Mouse (Mus musculus): ENCODE measurements at regions not wholly inside any gene's neighbourhood (a gene's known extent, or its start where the extent isn't known, plus 50 kb on each side); places are given as distances from the start of the nearest gene placed in this dataset.

- no peak for DNase-seq (ENCODE audit: extremely low spot score in 1 of 2, low spot score in 1 of 2)
Observed at GRCm38 (mm10) chr12:79923811-79924210, 189.0 kb downstream of the Zfp36l1 start.

DNA sequence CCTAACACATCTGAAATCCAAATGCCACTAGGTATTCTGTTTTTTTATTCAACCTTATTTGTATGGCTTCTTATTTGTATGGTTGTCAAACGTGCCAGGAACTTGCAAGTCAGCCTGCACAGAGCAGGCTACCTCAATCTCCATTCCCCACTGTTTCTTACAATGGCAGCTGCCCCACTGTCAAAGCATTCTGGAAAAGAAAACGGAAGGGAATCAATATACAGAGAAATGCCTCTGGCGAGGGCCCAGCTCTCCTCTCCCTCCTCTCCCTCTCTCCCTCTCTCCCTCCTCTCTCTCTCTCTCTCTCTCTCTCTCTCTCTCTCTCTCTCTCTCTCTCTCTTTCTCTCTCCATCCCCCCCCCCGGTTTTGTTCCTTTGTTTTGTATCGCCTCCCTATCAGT, 191.0 kb downstream of the Zfp36l1 start:
- DNase-seq (ENCODE audit: extremely low spot score in 1 of 2, low spot score in 1 of 2): no peak

GRCm38 (mm10) chr12:79918983-79919382, 193.8 kb downstream of the Zfp36l1 start:
- no peak for DNase-seq (ENCODE audit: extremely low spot score in 1 of 2, low spot score in 1 of 2)

- DNase-seq (ENCODE audit: extremely low spot score in 1 of 2, low spot score in 1 of 2): no peak
Observed at GRCm38 (mm10) chr12:79917634-79918289, 195.1 kb downstream of the Zfp36l1 start.

- no peak for DNase-seq (ENCODE audit: extremely low spot score in 1 of 2, low spot score in 1 of 2)
Observed at GRCm38 (mm10) chr12:79916896-79917633, 195.7 kb downstream of the Zfp36l1 start.

DNA sequence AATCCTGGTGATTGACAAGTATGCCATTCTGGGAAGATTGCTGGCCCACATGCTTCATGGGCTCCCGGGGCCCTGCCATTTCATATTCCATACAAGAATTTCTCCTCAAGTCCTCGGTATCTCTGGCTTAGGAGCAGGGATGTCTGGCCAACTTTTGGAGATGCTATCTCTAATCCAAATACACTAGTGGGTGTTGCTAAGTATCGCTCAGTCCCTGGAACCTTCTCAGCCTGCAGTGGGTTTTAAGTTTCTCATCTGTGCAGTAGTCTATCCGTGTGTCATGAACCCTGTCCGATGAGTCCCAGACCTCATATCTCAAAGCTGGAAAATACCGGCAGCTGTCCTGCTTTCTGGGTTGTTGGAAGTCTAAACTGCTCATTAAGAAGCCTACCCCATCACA, 198.9 kb downstream of the Zfp36l1 start:
- DNase-seq (ENCODE audit: extremely low spot score in 1 of 2, low spot score in 1 of 2): no peak

DNA sequence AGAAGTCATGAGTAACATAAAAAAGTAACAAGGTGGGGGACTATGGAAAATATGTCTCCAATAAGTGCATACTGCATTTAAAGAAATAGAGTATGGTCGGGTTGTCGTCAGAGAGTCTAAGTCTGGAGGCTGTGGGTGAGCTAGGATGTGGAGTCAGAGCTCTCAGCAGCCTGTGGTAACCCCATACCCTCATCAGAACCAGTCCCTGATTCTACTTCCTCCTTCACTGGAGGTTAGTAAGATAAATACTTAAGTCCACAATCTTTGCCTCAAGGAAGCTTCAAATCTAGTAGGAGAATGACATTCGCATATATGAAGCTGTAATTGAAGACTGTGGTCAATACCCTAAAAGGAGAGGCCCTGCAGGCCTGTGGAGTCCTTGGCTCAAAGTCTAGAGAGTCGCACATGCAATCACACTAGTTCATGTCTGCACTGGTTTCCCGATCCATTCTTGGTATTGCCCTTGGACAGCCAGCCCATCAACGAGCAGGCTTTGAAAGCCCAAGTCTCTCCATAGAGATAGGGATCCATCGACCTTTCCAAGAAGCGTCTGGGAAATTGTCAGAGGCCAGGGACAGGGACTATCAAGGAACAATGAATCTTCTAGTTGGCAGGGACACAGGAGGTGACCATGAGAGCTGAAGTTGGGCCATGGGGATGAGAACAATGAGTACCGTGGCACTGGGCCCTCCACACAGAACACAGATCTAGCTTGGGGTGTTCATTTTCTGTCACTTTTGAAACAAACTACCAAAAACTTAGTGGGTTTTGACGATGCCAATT, 200.3 kb downstream of the Zfp36l1 start:
- DNase-seq (ENCODE audit: extremely low spot score in 1 of 2, low spot score in 1 of 2): no peak

- DNase-seq (ENCODE audit: extremely low spot score in 1 of 2, low spot score in 1 of 2): peak in 1 of 2 experiments; percentile 52
Observed at GRCm38 (mm10) chr12:79910884-79911759, 201.7 kb downstream of the Zfp36l1 start.

DNA sequence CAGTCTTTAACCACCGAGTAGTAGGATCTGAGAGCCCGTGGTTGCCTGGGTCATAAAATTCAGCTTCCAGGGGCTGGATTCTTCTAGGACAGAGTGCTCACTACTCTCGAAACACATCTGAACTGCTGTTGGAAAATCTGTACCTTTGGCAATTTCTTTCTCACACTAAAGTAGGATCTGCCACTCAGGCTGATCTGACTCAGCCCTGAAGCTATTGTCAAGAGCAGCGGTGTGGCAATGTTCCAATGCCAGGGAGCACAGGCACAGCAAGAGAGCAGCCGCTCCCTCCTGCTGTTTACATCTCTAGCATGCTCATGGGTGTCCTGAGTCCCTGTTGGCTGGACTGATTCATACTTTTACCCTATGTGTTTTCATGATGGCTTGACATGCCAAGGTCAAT, 205.2 kb downstream of the Zfp36l1 start:
- no peak for DNase-seq (ENCODE audit: extremely low spot score in 1 of 2, low spot score in 1 of 2)

DNA sequence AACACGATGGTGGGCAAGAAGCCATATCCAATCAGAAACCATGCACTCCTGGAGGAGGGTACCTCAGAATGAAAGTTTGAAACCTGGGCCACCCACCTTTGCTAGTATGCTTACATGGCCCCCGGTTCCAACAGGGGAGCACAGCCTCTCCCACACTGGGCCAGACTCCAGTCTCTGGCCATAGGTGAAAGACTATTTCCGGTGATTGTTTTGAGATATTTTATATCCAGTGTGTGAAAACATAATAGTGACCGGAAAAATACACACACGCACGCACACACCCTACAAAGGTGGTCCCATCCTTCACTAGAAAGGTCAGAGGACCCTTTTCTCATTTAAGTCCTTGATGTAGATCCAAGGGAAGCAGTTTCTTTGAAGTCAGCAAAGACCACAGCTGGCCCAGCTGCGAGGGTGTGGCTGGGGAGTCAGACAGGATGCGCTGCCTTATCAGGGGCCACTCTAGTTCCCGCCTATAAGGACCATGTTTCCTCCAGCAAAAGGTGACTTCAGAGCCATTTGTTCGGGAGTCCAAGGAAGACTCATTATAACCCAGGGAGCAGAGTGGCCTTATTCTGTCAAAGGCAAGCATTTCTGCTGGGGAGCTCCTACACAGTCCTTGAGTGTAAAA, 206.0 kb downstream of the Zfp36l1 start:
- DNase-seq (ENCODE audit: extremely low spot score in 1 of 2, low spot score in 1 of 2): no peak

DNA sequence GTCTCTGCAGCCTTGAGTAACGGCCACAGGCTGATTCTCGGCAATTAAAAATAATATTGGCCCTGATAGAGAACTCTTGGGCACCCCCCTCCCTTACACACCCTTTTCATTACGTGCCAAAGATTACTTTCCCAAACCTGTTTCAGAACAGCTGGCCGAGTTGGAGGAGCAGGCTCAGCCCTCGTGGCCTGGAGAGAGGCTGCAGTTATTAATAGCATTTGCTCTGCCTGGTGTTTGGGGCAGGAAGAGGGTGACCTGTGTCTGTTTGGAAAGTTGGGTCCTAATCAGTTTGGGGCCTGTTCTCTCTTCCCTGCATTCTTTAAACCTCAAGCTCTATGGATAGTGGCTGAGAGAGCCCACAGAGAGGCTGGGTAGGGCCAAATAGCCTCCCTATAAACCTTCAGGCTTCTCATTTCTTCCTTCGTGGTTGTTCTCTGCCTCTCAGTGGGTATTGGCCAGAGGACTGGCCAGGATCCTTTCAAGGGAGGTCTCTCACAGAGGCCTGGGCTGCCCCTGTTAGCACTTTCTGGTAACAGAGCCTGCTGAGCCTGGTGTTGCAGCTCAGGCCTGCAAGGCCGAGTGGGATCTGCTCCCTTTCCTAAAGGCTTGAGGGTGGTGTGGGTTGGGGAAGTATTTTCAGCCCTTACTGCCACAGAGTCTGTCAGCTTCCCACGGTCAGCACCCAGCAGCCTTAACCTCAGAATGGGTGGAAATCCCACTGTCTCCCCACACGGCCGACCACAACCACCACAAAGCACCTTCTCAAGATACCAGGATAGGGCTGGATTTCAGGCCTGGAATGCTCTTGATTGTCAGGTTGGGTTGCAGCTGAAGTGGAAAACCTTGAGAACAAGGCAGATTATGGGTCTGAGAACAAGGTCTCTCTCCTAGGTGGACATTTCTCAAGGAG, 206.7 kb downstream of the Zfp36l1 start:
- DNase-seq (ENCODE audit: extremely low spot score in 1 of 2, low spot score in 1 of 2): no peak

GRCm38 (mm10) chr12:79904913-79905549, 207.8 kb downstream of the Zfp36l1 start:
- DNase-seq (ENCODE audit: extremely low spot score in 1 of 2, low spot score in 1 of 2): no peak

GRCm38 (mm10) chr12:79902761-79903160, 210.1 kb downstream of the Zfp36l1 start:
- DNase-seq (ENCODE audit: extremely low spot score in 1 of 2, low spot score in 1 of 2): no peak

- DNase-seq (ENCODE audit: extremely low spot score in 1 of 2, low spot score in 1 of 2): no peak
Observed at GRCm38 (mm10) chr12:79902163-79902562, 210.7 kb downstream of the Zfp36l1 start.

DNA sequence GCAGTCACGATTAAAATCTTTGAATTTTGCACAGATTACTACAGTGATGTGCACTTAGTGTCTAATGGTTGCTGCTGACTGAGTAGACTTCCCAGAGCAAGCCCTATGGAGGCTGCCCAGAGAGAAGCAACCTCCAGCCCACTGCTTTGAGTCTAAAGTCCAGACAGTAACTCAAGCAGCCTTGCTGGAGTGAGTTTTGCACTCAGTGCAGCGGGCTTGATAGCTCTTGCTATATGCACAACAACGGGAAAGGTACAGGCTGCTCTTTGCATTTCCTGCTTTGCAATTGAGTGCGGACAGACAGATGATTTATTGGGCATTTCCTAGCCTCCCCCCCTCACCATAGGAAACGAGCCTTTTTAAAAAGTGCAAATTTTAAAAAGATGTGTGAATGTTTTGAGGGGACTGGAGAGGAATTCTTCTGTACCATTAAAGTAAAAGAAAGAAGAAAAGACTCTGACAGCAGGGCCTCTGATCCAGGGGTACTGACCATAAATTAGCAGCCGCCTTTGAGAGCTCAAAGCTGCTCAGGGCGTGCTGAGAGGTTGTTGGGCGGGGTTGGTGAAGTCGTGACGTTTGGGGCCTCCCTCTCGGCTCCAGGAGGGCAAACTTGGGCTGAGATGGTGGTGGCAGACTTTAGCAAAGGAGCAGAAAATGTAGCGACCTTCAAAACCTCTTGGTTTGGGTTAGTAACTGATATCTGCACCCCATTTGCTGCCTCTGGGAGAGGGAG, 214.4 kb downstream of the Zfp36l1 start:
- DNase-seq (ENCODE audit: extremely low spot score in 1 of 2, low spot score in 1 of 2): no peak

DNA sequence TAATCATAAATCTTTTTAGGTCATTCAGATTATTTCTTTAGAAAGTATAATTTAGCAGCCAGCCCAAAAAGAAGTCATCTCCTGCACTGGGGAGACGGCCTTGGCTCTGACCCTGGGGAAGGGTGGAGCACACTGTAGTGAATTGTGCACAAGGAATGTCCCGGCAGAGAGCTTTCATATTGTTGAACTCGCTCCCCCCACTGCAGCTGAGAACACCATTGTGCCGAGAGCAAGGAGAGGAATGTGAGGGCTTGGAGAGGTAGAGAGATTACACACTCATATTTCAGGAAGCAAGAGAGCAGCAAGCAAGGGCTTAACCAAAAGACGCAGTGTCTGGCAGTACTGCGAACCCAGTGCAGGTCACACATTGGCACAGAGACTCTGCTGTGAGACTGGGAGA, 216.8 kb downstream of the Zfp36l1 start:
- DNase-seq (ENCODE audit: extremely low spot score in 1 of 2, low spot score in 1 of 2): no peak

- no peak for DNase-seq (ENCODE audit: extremely low spot score in 1 of 2, low spot score in 1 of 2)
Observed at GRCm38 (mm10) chr12:79895324-79895723, 217.5 kb downstream of the Zfp36l1 start.

- DNase-seq (ENCODE audit: extremely low spot score in 1 of 2, low spot score in 1 of 2): no peak
Observed at GRCm38 (mm10) chr12:79892871-79893270, 219.9 kb downstream of the Zfp36l1 start.

Measured in frontal cortex, adult 2 months (tissue).